Mouse (Mus musculus): ENCODE measurements around the gene Anks1.
"Not testable (repeated sequence)": the region's sequence is repeated elsewhere in the genome, so short reads cannot be mapped to it uniquely, and the experiment has no call there.

Gene Anks1

DNA sequence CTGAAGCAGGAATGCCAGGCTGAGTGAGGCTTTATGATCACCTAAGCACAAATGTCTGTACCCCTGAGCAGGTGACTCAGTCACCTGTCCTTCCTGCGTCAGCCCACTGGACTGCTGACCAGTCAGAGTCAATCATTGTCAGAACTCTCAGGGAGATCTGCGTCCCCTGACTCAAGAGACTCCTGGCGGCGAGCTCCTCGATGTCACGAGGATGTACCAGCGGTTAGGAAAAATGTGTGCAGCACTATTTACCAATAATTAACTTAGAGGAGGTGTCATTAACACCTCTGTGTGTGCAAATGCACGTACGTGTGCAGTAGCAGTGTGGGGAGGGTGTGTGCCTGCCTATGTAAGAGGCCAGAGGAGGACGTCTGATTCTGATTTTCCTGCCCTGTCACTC lies 56.2 kb downstream of the Anks1 start:
- in situ Hi-C loops (cut with MboI, MseI): no loop called here

DNA sequence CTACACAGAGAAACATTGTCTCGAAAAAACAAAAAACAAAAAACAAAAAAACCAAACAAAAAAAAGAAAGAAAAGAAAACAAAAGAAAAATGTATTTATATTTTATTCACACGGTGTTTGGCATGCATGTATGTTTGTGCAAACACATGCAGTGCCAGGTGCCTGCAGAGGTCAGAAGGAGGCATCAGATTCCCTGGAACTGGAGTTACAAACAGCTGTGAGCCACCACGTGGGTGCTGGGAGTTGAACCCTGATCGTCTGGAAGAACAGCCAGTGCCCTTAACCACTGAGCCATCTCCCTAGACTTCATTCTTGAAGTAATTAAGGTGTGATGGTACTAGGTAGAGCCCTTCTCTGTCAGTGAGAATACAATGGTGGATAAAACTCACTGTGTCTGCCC lies 57.0 kb downstream of the Anks1 start:
- in situ Hi-C loops (cut with MboI, MseI): no loop called here

DNA sequence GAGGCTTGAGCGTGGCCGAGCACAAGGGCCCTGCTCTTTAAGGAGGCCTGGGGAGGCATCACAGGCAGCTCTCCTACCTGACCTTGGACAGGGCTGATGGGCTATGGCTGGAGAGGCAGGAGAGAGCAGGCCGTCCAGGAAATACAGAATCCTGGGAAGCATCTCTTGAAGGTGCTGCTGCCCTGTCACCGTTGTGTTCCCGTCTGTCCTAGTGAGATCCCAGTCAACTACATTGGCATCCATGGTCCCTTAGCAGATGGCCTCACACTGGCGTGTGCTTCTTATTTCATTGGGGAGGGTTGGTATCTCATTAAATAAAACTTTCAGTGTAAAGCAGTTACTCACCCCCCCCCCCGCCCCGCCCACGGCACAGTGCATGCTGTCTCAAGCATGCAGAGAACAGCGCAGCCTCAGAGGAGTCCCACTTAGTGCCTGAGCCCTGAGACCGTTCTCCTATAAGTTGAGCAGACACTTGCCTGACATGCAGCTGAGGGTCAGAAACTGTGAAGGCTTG lies 57.5 kb downstream of the Anks1 start:
- in situ Hi-C loops (cut with MboI, MseI): no loop called here

DNA sequence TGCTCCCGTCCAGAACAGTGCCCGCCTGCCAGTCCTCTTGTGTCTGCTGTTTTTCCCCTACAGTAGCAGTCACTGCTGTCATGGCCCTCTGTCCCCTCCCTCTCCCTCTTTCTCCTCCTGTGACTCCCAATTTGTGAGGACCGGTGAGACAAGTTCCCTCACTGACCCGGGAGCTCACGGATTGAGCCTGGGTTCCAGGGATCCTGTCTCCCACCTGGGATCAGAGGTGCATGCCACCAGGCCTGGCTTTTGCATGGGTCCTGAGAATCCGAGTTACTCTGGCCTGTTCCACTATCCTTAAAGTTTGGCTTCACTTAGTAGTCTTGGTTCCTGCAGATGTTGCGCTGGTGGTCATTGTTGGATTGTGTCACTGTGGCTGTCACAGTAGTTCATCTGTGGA lies 58.4 kb downstream of the Anks1 start:
- in situ Hi-C loops (cut with MboI, MseI): no loop called here

DNA sequence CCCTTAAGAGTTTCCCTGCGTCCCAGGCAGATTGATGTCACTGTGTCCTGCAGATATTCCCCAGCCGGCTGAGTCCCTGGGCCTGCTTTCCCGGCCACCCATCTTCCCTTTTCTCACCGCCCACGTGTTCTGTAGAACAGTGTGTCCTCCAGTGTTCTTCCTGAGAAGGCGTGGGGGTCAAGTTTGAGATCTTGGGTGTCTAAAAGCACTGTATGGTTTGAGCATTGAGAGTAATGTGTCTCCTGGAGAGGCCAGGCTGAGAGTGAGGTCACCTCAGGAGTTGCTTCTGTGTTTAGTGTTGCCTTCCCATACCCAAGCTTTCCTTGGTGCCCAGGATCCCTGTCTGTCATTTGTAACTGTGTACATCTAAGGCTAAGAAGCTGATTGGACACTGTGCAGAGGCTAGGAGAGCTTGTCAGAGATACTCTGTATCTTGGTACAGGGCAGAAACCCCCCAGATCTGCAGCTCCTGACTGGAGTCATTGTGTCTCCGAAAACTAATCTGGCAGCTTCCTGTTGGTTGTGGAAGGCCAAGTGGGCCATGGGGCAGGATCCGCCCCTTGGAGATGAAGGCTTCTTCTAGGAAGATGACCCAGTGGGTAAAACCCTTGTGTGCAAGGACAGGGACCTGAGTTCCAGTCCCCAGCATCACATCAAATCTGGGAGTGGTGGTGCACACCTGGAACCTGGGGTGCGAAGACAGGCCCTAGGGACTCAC lies 59.1 kb downstream of the Anks1 start:
- in situ Hi-C loops (cut with MboI, MseI): no loop called here

DNA sequence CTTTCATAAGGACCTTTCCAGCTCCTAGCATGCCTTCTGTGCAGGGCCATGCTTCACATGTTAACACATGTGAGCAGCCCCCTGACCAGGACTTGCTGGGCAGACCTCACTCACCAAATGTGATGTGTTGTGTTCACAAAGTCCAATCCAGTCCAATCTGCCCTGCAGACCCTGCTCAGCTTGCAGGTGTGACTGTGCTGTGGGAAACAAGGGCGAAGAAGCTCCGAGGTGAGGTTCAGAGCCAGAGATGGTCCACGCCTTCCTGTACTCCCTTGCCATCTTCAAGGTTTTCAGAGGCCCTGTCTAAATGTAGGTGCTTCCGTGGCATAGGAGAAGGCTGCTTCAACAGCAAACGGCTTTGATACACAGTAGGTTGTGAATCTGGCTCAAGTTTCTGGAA lies 59.8 kb downstream of the Anks1 start:
- in situ Hi-C loops (cut with MboI, MseI): no loop called here

DNA sequence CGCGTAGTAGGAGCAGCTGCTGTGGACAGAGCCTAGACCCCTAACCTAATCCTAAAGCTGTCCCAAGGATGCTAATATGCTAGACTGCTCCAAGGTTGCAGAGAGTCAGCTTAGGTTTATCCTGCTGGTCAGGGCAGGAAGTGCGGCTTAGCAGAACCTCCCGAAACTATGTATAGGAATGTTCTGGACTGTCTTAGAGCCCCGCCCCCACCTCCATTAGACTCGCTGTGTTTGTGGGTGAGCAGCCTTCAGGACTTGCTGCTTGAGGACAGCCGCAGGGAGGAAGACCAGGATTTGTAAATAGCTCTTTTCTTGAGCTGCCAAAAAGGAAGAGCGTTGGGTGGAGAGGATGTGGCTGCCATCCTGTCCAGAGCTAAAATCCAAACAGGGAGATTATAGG lies 60.3 kb downstream of the Anks1 start:
- in situ Hi-C loops (cut with MboI, MseI): no loop called here

DNA sequence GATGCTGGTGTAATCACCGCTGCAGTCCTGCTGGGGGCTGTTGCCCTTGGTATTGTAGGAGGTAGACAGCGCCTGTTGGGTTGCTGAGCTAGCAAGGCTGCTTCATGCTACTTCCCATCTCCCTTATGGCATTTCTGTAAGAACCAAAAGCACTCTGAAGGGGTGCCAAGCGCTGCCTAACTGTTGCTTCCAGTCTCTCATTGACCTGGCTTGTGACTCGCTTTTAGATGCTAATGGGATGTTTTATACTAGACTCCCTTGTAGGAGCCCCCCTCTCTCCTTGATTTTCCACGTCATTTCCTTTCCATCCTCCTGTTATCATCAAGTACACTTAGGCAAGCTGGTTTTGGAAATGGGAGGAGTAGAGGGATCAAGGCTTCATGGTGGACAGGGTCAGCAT lies 60.8 kb downstream of the Anks1 start:
- in situ Hi-C loops (cut with MboI, MseI): no loop called here

DNA sequence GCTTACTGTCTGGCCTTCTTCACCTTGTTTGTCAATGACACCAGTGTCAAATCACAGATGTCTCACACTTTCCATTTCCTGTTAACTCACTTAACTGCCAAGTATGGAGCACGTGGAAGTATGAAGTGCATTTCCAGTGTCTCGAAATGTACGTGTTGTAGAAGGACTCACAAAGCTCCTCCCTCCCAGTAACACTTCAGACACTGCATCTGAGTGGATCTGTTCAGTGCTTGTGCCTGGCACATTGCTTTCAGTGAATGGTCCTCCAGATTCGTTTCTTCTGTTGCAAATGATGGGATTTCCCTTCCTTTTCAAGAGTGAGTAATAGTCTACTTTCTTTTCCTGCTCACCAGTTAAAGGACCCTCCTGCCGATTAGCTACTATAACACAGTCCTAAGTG lies 61.2 kb downstream of the Anks1 start:
- in situ Hi-C loops (cut with MboI, MseI): no loop called here

DNA sequence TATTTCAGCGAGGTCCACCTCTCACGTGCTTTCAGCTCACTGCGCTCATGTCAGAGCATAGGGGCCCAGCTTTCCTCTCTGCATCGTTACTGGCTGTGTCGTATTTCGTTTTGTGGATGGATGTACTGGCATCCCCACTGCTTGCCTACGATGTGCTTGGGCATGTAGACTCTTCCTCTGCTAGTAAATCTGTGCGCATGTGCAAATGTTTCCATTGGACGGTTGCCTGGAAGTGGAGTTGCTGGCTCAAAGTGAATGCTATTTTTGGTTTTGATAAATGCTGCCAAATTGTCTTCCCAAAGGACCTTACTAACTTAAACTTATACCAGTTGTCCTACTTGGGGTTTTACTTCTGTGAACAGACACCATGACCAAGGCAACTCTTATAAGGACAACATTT lies 62.4 kb downstream of the Anks1 start:
- in situ Hi-C loops (cut with MboI, MseI): no loop called here

DNA sequence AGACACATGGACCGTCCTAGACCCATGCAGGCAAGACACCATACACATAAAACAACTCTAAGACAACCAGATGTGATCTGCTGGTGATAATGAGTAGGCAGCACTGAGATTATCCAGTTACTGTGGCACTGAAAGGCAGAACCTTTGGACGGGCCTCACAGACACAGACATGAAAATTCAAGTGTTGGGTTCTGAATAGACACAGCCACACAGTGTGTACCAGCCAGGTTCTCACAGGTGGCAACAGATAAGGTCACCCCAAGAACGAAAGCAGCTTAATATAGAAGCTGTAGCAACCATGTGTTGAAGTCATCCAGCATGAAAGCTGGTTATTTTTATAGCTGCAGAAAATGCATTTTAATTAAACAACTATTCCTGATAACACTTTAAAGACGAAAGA lies 64.2 kb downstream of the Anks1 start:
- in situ Hi-C loops (cut with MboI, MseI): no loop called here

DNA sequence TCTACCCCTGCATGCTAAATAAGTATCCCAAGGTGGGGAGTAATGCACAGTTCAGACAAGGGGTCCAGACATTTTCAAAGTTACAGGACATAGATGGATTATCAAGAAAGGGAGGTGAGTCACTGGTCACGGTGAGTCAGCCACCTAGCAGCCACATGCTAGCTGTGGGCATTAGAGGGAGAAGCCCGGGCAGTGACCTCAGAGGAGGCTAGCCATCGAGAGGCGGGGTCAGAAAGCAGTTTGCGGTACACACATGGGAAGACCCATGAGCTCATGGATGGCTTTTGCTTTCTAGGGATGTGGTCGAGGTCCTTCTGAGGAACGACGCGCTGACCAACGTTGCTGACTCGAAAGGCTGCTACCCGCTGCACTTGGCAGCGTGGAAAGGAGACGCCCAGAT lies 67.2 kb downstream of the Anks1 start:
- in situ Hi-C loops (cut with MboI, MseI): no loop called here

DNA sequence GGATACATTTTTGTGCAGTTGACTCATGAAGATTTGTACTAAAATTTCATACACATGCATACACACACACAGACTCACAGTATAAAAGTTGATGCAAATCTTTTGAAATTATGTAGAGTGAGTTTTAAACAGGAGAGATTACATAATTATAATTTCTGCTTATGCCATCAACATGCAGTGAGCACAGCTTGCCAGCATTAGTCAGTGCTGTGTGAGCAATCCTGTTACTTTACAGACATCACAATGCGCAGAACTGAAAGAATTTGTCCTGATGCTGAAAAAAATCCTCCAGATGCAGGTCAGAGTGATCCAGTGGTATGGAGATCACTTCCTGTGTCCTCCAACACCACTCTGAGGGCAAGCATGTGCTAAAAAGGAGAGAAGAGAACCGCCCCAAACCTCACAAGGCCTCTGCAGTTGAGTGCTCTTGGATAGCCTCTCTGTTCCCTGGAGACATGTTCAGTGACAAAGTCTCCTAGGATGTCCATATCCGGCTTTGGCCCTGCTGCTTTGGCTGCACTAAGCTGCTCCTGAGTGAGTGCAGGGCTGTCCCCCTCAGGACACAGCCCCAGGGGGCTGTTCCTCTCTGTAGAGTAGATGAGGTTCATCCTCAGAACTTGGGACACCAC lies 68.0 kb downstream of the Anks1 start:
- in situ Hi-C loops (cut with MboI, MseI): no loop called here

DNA sequence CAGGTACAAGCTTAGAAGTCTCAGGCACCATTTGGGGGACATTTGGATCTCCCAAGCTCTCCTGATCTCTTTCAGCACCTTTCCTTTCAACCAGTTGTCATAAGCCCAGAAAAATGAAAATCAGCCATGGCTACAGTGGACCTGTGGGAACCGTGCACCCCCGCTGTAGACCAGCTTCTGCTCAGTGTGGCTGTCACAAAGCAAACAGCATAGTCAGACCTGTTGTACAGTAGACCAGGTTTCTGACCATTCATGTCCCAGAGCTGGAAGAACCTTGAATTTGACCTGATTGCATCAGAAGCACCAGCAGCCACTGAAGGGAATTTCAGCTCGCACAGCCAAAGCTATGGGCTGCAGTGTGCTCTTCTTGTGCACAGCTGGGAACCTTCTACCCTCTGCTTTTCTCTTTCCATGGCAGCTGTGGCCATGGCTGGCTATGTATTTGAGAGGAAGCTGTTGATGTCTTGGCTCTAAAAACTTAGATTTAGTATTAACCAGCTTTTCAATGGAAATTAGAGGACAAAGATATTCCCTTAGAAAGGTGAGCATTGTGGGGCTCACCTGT lies 71.4 kb downstream of the Anks1 start:
- in situ Hi-C loops (cut with MboI, MseI): no loop called here

DNA sequence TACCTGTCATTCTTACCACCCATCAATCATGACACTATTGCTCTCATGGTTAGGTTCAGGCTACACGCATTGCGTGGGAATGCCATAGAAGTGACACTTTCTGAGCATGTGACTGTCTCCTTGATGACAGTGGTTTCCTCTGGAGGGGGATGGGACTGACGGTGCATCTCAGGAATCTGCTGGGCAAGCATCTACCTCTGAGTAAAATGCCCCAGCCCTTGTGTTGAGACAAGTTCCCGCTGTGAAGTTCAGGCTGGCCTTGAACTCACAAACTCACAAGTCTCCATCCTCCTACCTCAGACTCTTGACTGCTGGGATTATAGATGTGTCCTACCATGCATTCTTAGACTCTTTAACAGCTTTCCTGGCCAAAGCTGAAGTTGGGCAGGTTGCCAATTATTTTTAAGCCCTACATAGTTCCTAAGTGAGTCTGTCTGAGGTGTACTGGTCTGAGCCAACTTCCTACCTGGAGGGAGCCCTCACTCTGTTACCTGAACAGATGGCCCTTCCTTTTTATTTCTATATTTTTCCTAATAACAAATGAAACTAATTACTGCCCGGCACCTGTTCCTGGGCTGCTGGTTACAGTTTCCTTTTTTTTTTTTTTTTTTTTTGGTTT lies 72.5 kb downstream of the Anks1 start:
- in situ Hi-C loops (cut with MboI, MseI): no loop called here

DNA sequence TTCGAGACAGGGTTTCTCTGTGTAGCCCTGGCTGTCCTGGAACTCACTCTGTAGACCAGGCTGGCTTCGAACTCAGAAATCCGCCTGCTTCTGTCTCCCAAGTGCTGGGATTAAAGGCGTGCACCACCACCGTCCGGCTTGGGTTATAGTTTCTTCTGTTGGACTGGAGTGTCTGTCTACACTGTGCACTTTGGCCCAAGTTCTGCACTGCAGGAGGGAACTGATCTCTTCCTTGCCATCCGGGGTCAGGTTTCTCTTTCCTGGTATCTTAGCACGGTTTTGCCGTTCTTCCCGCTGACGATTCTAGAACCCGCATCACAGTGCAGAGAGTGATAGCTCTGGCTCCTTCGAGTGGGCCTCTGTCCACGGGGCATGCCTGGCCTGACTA lies 73.0 kb downstream of the Anks1 start:
- in situ Hi-C loops (cut with MboI, MseI): not testable (repeated sequence)

DNA sequence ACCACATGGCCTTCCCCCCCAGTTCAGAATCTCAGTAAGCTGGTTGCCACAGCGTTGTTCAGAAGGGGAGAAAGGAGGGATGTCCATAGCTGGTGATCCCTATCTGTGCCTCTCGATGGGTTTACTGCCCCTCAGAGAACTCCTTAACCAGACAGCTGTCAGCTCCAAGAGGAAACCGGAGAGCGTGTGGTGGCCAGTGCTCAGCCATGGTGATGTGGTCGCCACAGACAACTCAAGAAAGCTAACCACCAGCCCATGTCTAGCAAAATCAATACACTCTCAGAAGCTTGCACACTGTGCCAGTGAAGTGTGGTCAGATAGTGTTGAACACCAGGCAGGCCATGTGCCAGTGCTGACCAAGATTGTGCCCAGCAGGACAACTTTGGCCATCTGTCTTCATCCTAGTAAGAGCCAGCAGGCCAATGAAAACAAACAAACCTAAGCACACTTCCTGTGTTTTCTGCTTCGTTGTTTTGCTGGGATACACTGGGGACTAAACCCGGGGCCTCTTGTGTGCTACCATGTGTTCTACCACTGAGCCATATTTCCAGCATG lies 73.7 kb downstream of the Anks1 start:
- in situ Hi-C loops (cut with MboI, MseI): no loop called here

DNA sequence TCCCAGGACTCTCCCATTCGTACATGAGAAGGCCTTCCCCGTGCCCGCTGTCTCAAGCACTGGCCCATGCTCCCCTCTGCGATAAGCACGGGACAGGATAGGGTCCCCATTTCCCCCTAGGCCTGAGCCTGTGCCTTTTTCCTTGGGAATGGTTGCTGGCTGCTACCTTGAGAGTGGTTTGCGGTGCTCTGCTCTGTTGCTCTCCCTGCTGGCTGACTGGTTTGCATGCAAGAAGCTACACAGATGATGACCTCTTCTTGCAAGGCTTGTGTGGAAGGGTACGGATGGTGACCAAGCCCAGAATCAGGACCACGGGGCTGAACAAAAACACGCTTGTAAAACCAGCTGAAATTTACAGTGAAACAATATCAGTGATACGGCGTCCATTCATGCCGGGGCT lies 75.3 kb downstream of the Anks1 start:
- in situ Hi-C loops (cut with MboI, MseI): no loop called here

DNA sequence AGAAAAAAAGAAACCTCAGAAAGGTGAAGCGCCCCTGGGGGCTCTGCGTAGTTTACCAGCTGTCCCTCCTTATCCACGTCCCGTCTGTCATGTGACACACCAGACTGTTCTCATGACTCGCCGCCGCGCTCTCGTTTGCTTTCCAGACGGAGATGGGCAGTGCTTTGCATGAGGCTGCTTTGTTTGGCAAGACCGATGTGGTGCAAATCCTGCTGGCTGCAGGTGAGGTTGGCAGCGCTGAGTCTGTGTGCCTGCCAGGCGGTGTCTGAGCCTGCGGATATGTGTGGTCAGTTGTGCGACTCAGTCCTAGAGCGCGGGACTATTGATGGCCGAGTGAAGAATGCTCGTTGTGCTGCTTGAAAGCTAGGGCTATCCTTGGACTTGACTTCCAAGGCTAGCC lies 77.0 kb downstream of the Anks1 start:
- in situ Hi-C loops (cut with MboI, MseI): loop anchor here (5.0 kb wide), 3 partner anchors 71 to 181 kb away; no protein-coding TSS in a partner anchor

DNA sequence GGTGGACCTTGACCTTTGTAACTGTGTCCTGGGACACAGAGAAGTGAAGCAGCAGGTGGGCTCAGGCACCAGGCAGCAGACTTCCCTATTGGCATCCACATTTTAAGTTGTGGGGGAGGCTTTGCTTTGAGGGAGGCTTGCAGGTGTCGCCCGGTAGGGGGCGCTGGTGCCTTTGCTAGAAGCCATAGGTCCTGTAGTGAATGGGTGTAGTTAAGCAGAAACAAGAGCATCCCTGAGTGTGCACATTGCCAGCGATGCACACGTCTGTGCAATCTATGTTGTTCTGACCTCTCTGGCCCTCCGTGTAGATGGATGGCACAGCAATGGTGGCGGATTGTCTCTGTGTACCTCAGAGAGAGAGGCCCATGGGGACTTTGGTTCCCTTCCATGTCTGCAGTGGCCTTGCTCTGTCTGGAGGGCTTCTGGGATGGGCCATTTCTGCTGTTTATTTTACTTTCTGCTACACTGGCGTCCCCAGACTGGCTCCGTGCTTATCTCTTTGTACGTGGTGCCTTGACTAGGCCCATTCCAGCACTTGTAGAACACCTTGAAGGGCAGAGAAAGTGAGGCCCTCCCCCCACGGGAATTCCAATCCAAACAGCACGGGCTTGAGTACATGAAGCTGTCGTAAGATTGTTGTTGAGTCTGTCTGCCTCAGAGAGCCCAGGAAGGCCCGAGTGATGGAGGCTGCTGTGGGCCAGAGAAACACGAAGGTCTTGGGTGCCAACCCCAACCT lies 80.9 kb downstream of the Anks1 start:
- in situ Hi-C loops (cut with MboI, MseI): loop anchor here (5.0 kb wide), 3 partner anchors 67 to 177 kb away; no protein-coding TSS in a partner anchor
